Comparison of ENCODE assay signal across 10 mouse cellular contexts in genomic region chr6:114358171-114358570, GRCm38 (mm10). TPM values are rescaled to one million over a fixed set of nuclear protein-coding genes. Genes with fewer than 3 reads are reported as not detected.
DNase-seq lines count a peak whose midpoint lies in the region; ATAC-seq and TF ChIP-seq lines count a peak whose summit lies in the region.
"Had no signal": no experiment of that assay in that cellular context is flagged by ENCODE, and none has a peak within 500 bp of the region (broad histone marks: within the 10 kb centered on the region; RNA-seq: fewer than 3 reads in every experiment).

No protein-coding gene starts in this region.

- H3K4me2 ChIP-seq in lung, embryonic 14.5 days: no peak overlapping the region
- no peak overlapping the region for H3K4me2 ChIP-seq in lung, postnatal 0 days (replicated peaks; ENCODE audit: low read depth, low read length)
- H3K4me2 ChIP-seq: hindbrain, embryonic 13.5 days; midbrain, embryonic 11.5 days had no signal

- DNase-seq in cerebellum, adult 11-12 months: peak; percentile 6
- DNase-seq in cerebellum, adult 8-10 months: no peak
- peak; percentile 83 for DNase-seq in lung, embryonic 14.5 days
- DNase-seq in lung, postnatal 0 days (ENCODE audit: low spot score): no peak
- peak; percentile 54 for DNase-seq in gastrocnemius, postnatal 25 days
- peak; percentile 34 to 62 for DNase-seq in lung, postnatal 4 days
- no peak for DNase-seq in layer of hippocampus, postnatal 25 days (ENCODE audit: extremely low spot score in 1 of 2, low spot score in 1 of 2)

- no peak overlapping the region for H3K9ac ChIP-seq in lung, embryonic 14.5 days
- H3K9ac ChIP-seq in lung, postnatal 0 days (replicated peaks; ENCODE audit: low read depth): no peak overlapping the region
- H3K9ac ChIP-seq: hindbrain, embryonic 13.5 days had no signal

- H3K27me3 ChIP-seq in lung, embryonic 14.5 days (ENCODE audit: insufficient read depth, low read length): no peaks in the 10 kb centered on the region
- H3K27me3 ChIP-seq in lung, postnatal 0 days (replicated peaks; ENCODE audit: insufficient read depth, low read length): no peaks in the 10 kb centered on the region
- H3K27me3 ChIP-seq: hindbrain, embryonic 13.5 days had no signal

- H3K9me3 ChIP-seq in lung, embryonic 14.5 days (ENCODE audit: low read depth, low read length): no peaks in the 10 kb centered on the region
- H3K9me3 ChIP-seq in lung, postnatal 0 days (ENCODE audit: low read length): no peaks in the 10 kb centered on the region
- H3K9me3 ChIP-seq: hindbrain, embryonic 13.5 days had no signal

- WGBS in lung, embryonic 14.5 days: 34% methylated on average over 3 of the region's 3 CpGs
- 32% methylated on average over 3 of the region's 3 CpGs for WGBS in lung, postnatal 0 days

- TF ChIP-seq EP300 in lung, postnatal 0 days (IDR thresholded peaks at IDR 0.05): no peak

- H3K4me3 ChIP-seq in lung, embryonic 14.5 days (ENCODE audit: low read depth, low read length): no peak overlapping the region
- H3K4me3 ChIP-seq in lung, postnatal 0 days (ENCODE audit: low read depth, low read length): no peak overlapping the region
- H3K4me3 ChIP-seq: hindbrain, embryonic 13.5 days had no signal

- no peak for TF ChIP-seq CTCF in lung, embryonic 14.5 days (IDR thresholded peaks at IDR 0.05; ENCODE audit: low read depth)
- no peak for TF ChIP-seq CTCF in lung, postnatal 0 days (IDR thresholded peaks at IDR 0.05)

- H3K36me3 ChIP-seq in lung, embryonic 14.5 days (ENCODE audit: insufficient read depth): no peaks in the 10 kb centered on the region
- H3K36me3 ChIP-seq in lung, postnatal 0 days (ENCODE audit: insufficient read depth, low read length): no peaks in the 10 kb centered on the region
- H3K36me3 ChIP-seq: hindbrain, embryonic 13.5 days had no signal

- ATAC-seq in lung, embryonic 14.5 days (ENCODE audit: insufficient read depth): no peak; the same call in 1 of the 2 replicates
- no peak for ATAC-seq in lung, postnatal 0 days
- no peak for ATAC-seq in inflammation-experienced regulatory T-cells, adult 6 months

- no peaks in the 10 kb centered on the region for H3K4me1 ChIP-seq in lung, embryonic 14.5 days (ENCODE audit: insufficient read depth)
- no peaks in the 10 kb centered on the region for H3K4me1 ChIP-seq in lung, postnatal 0 days (ENCODE audit: insufficient read depth, low read depth, low read length)
- H3K4me1 ChIP-seq: hindbrain, embryonic 13.5 days had no signal

- H3K27ac ChIP-seq in lung, embryonic 14.5 days (ENCODE audit: low read depth): no peak overlapping the region
- H3K27ac ChIP-seq in lung, postnatal 0 days (ENCODE audit: low read length): no peak overlapping the region
- H3K27ac ChIP-seq: hindbrain, embryonic 13.5 days had no signal

RNA-seq across cellular contexts. Expression of gene Hrh1, which starts 39.6 kb away (rescaled TPM):
- not detected in 2 replicates for polyA plus RNA-seq in lung, embryonic 14.5 days (2014; fragmentation: Nextera tagmentation; extraction: Ambion mirVana)
- polyA plus RNA-seq in lung, postnatal 0 days (2015; fragmentation: Nextera tagmentation; extraction: Ambion mirVana): 0.05 and 0.19 TPM in 2 replicates
- total RNA-seq in gastrocnemius, postnatal 25 days (2021): under 1 TPM; 0.13 to 0.64 TPM
- under 1 TPM in 1 of 3 experiments, not detected in 2; 0.13 TPM for polyA plus RNA-seq in inflammation-experienced regulatory T-cells, adult 6 months (2017; shearing (Covaris generic))
- total RNA-seq in layer of hippocampus, postnatal 25 days (2021): 1 to 10 TPM; 4.5 to 5.1 TPM

Comparison
In these comparisons a context has a peak if more than half of its experiments do, and no peak if none do; other contexts are left out.
1. DNase-seq: peak in cerebellum, adult 11-12 months (single experiment), lung, embryonic 14.5 days (single experiment), gastrocnemius, postnatal 25 days (single experiment) and lung, postnatal 4 days (2 of 2); none in cerebellum, adult 8-10 months (single experiment), lung, postnatal 0 days (single experiment) and layer of hippocampus, postnatal 25 days (0 of 2).